Mouse (Mus musculus) urinary bladder, adult 2 months (tissue): ENCODE results near the gene Gss. TPM values are rescaled to one million over a fixed set of nuclear protein-coding genes. Genes with fewer than 3 reads are reported as not detected.
"Not testable (repeated sequence)": the region's sequence is repeated elsewhere in the genome, so short reads cannot be mapped to it uniquely, and the experiment has no call there.

ENCODE experiments used
- DNase-seq: peaks from one replicate; pipeline ENCODE4 v3.0.0; 2022; ENCODE audit warnings: low spot score
- polyA plus RNA-seq: library from polyadenylated mRNA; depleted of rRNA; stranded (reverse); fragments of >200 nt; gene quantifications from 2 replicates; pipeline ENCODE4 v1.2.3, GENCODE M21; 2012

Gene Gss
- polyA plus RNA-seq, 1 experiment: 15.4 TPM

DNA sequence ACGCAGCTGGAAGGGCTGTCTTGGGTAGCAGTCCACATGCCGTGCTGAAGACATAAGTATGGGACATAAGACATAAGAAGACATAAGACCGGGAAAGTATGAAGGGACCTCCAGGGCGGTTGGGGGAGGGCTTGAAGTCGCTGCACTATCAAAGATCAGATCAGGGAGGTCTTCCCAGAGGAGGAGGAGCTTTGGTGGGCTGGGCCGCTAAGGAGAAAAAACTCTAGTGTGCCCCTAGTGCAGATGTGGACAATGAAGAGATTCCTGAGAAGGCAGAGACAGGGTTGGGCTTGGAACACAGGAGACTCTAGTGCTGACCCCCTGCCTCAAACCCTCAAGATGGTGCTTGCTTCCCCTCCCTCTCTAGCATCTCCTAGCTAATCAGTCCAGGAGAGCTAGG lies 24.4 kb upstream of the Gss start:
- DNase-seq: no peak

- DNase-seq: no peak
Measured at GRCm38 (mm10) chr2:155613953-155614352, 21.3 kb upstream of the Gss start.

DNA sequence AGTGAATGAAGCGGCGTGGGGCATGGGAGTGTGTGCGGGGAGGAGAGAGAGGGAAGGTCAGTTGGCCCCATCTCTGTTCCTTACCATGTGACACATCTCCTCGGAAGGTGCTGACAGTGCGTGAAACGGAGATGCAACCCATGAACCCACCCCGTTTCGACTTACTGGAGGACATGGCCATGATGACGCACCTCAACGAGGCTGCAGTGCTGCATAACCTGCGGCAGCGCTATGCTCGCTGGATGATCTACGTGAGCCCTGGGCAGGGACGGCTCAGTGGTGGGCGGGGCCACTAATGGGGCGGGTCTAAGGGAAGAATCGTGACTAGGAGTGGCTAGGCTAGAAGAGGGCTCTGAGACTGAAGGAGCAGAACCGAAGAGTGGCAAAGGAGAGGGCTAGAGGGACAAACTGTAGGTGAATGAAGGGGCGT lies 20.7 kb upstream of the Gss start:
- no peak for DNase-seq

- no peak for DNase-seq
Measured at GRCm38 (mm10) chr2:155611834-155612550, 19.4 kb upstream of the Gss start.

DNA sequence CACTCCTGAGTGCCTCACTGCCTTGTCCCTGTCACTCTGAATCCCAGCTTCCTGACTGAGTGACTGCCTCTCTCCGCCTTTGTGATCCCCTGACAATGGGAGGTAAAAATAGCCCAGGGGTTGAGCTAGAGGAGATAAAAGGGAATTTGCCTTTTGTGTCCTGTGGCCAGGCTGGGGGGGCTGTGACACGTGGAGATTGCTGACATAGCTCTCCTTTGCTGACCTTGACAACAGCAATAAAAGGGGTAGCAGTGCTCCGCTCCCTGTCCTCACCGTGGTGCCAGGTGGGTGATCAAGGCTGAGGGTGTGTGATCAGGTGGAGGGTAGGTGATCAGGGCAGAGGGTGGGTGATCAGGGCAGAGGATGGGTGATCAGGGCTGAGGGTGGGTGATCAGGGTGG lies 18.4 kb upstream of the Gss start, which contains the start of gene Myh7b:
Myh7b (plus strand) TSS at position 235 of the 400 bp plus-strand sequence.
- DNase-seq: no peak

- no peak for DNase-seq
Measured at GRCm38 (mm10) chr2:155606360-155606759, 13.8 kb upstream of the Gss start.

- not testable (repeated sequence) for DNase-seq
Measured at GRCm38 (mm10) chr2:155605236-155605589, 12.6 kb upstream of the Gss start.

GRCm38 (mm10) chr2:155604560-155605235 lies 12.1 kb upstream of the Gss start:
- DNase-seq: no peak

GRCm38 (mm10) chr2:155603707-155604106 lies 11.1 kb upstream of the Gss start:
- no peak for DNase-seq

DNA sequence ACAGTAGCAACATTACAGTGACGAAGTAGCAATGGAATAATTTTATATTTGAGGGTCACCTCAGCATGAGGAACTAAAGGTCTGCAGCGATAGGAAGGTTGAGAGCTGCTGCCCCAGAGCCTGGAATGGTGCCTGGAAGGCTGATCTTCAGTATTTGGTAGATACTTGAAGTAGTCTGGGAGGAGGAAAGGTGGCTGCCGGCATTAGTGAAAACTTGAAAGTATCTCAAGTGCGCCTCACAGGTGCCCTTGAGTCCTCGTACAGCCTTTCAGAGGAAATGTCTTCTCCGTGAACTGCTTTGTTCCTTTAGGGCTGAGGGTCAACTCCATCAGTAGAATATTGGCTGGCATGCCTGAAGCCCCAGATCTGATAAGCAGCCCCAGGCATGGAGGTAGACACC lies 2.9 kb upstream of the Gss start:
- no peak for DNase-seq

- DNase-seq: no peak
Measured at GRCm38 (mm10) chr2:155592854-155593283, 259 bp upstream of the Gss start.

- DNase-seq: no peak
Measured at GRCm38 (mm10) chr2:155591676-155592075, 934 bp downstream of the Gss start.

- DNase-seq: no peak
Measured at GRCm38 (mm10) chr2:155590876-155591275, 1.7 kb downstream of the Gss start.

DNA sequence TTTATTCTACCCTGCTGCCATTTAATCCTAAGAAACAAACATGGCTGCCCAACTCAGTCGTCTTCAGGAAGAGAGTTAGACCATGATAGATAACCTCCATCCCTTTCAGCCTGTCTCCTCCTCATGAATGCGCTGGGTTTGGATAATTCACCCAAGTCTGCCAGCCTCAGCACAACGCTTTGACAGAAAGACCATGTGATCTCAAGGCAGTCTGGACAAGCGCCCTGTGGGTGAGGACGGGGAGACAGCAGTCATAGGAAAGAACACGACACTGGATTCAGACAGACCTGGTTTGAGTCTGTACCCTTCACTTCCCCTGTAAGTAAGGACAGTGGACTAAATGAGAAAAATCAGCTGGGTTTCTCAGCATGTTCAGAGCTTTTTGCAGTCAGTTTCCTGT lies 3.1 kb downstream of the Gss start:
- no peak for DNase-seq

DNA sequence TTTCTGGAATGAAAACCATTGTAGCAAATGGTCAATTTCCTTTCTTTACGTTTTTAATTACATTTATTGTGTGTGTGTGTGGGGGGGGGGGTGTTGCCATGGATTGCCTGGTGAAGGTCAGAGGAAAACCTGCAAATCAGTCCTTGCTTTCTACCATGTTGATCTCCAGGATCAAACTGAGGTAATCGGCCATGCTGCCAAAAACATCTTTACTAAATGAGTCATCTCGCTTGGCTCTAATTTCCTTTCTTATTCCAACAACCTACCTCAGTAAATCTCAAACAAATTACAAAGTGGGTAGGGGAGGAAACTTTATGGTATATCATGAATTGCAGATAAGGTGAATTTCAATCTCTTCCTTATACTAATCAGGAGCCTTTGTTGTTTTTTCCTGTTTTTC lies 4.5 kb downstream of the Gss start:
- DNase-seq: no peak

DNA sequence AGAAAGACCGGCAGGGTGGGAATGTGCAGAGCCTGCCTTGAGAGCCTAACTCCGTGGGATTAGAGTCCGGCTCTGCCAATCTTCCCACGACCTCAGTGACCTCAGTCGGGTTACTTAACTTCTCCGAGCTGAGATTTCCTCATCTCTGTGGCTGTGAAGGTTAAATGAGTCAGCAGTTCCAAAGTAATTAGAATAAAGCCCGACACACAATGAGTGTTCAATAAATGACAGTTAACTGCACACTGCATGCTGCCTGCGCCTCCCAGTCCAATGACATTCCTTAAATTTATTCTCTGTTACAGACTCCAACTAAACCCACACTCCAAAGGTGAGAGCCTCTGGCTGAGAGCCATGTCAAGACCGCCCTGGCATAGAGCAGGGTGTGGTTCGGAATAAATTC lies 7.1 kb downstream of the Gss start:
- DNase-seq: no peak

GRCm38 (mm10) chr2:155585082-155585481 lies 7.5 kb downstream of the Gss start:
- no peak for DNase-seq

DNA sequence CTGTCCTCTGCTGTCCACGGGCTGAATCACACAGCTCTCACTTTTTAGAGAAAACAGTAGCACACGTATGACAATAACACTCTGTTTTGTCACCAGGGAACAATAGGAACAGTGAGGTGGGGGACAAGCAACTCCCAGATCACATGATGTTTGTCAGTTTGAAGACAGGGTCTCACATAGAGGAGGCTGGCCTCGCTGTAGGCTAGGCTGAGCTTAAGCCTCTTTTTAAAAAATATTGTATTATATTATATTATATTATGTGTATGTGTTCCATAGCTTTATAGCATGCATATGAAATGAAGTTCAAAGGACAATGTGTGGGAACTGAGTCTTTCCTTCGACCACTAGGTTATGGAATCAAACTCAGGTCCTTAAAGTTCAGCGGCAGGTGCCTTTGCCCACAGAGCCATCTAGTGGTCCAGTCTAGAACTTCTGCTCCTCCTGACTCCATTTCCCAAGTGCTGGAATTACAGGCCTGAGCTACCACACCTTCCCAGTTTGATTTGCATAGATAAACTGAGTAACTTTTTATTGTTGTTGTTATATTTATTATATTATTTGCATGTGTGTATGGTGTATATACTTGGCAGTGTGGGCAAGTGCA lies 8.6 kb downstream of the Gss start:
- no peak for DNase-seq

DNA sequence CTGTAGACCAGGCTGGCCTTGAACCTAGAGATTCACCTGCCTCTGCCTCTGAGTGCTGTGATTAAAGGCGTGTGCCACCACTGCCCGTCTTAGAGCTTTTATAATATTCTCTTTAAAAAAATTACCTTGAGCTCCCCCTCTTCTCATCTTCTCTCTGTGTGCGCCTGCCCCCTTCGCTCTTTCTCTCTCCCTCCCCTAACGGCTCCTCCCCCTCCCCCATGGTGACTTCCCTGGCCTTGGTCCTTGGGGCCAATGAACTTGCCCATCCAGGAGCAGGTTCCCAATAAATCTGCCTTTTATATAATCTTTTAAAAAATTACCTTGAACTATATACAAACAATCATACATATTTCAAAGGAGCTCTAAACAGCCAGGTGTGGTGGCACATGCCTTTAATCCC lies 9.6 kb downstream of the Gss start:
- DNase-seq: no peak

DNA sequence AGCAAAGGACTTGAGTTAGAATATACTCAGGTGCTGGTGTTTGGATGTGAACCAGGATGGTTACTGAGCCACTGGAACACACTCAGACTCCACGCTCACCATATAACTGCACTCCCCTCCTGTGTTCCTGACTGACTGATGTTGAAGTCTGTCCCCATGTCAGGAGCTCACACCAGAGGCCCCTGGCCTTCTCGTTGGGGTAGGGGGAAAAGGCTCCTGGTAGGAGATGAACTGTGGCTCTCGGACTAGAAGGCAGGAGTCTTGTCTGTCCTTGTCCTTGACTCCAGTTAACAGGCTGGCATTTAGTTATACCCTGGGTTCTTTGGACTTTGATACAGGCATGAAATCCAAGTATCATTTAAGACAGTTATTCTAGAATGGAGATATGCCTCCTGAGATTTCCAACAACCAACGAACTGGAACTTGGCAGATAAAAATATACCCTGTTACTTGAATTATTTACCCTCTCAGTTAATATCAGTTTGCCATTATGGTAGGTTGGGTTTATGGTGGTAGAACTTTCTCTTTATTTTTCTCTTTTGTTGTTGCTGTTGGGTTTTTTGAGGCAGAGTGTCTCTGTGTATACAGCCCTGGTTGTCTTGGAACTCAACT lies 10.1 kb downstream of the Gss start:
- no peak for DNase-seq

DNA sequence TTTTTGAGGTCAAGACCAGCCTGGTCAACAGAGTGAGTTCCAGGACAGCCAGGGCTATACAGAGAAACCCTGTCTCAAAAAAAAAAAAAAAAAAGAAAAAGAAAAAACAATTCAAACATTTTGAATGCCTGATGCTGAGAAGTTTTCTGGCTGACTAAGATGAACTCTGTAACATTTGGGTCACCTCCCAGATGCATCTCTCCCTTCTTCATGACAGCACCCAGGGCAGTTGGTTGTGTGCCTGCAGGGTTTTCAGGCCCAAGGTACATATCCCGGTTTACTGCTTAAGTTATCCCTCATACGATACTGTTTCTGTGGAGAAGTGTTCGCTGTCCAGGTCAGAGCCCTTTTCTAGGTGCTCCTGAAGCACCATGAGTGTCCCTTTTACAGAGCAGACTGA lies 12.3 kb downstream of the Gss start:
- DNase-seq: no peak

GRCm38 (mm10) chr2:155576656-155577055 lies 16.0 kb downstream of the Gss start:
- no peak for DNase-seq

DNA sequence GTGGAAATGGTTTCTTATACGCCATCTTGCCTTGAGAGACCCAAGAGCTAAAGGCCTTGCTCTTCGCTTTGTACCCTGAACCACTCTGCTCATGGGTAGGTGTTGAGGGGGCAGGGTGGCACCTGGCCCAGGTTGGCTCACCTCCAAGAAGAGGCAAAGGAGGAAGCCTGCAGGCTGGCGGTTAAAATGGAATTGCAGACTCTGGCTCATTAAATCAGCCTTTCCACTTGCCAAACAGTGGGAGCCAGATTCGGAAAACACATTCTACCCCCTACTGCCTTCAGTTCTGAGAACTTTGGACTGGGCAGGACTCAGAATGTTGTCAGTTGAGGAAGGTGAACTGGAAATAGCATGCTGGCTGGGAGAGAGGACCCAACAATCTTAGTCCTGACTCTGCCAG lies 17.9 kb downstream of the Gss start:
- DNase-seq: no peak
